Mouse (Mus musculus) lung, postnatal 0 days (tissue): Measurements from ENCODE around the gene Oprl1.

Experiments
- CTCF ChIP-seq: IDR thresholded peaks from 2 replicates; pipeline ENCODE4 v1.5.1; 2016; ENCODE audit warnings: antibody characterized with exemption, mild to moderate bottlenecking
- EP300 ChIP-seq: IDR thresholded peaks from 2 replicates; pipeline ENCODE4 v1.6.1; 2016; ENCODE audit warnings: antibody characterized with exemption, mild to moderate bottlenecking, control low read depth

GRCm38 (mm10) chr2:181758147-181758725, 43.4 kb downstream of the Oprl1 start:
- TF ChIP-seq EP300 (no peak), CTCF (no peak)
